Mouse (Mus musculus) liver, embryonic 13.5 days (tissue): ENCODE data around the gene Hoxd3. TPM values are rescaled to one million over a fixed set of nuclear protein-coding genes. Genes with fewer than 3 reads are reported as not detected.

Experiments used
- ATAC-seq: fragments of 200-750 bp; cut with Nextera tagmentation; 2 replicates; pipeline ENCODE4 v1.8.0; 2017; ENCODE audit warnings: low read depth, mild to moderate bottlenecking, moderate number of reproducible peaks, moderate library complexity
- DNase-seq: peaks from one replicate; pipeline ENCODE4 v3.0.0; 2022
- H3K27ac ChIP-seq: fragments of 300-500 bp; sonication (generic); 2 replicates; pipeline ENCODE4 v1.5.1; 2015; ENCODE audit warnings: moderate library complexity, mild to moderate bottlenecking, inconsistent platforms
- H3K27me3 ChIP-seq: fragments of 300-500 bp; sonication (generic); 2 replicates; pipeline ENCODE4 v1.6.1; 2015; ENCODE audit warnings: mild to moderate bottlenecking, inconsistent platforms
- H3K36me3 ChIP-seq: fragments of 300-500 bp; sonication (generic); 2 replicates; pipeline ENCODE4 v1.6.1; 2015; ENCODE audit warnings: mild to moderate bottlenecking, inconsistent platforms
- H3K4me1 ChIP-seq: fragments of 300-500 bp; sonication (generic); replicated peaks from 2 replicates; pipeline ENCODE4 v1.6.1; 2015; ENCODE audit warnings: inconsistent platforms
- H3K4me2 ChIP-seq: fragments of 300-500 bp; sonication (generic); 2 replicates; pipeline ENCODE4 v1.6.1; 2015; ENCODE audit warnings: inconsistent platforms, mild to moderate bottlenecking, moderate library complexity
- H3K4me3 ChIP-seq: fragments of 300-500 bp; sonication (generic); replicated peaks from 2 replicates; pipeline ENCODE4 v1.5.1; 2015; ENCODE audit warnings: mild to moderate bottlenecking, inconsistent platforms
- H3K9ac ChIP-seq: fragments of 300-500 bp; sonication (generic); 2 replicates; pipeline ENCODE4 v1.6.1; 2015; ENCODE audit warnings: mild to moderate bottlenecking, inconsistent platforms
- H3K9me3 ChIP-seq: fragments of 300-500 bp; sonication (generic); replicated peaks from 2 replicates; pipeline ENCODE4 v1.6.1; 2016; ENCODE audit warnings: inconsistent platforms
- WGBS: fragments of 180-500 bp; shearing (Covaris S2); methylation state at CpG from one replicate; pipeline ENCODE4 v1.1.7; 2015; ENCODE audit not compliant: insufficient replicate concordance; 5-methylcytosine and 5-hydroxymethylcytosine counted together
- polyA plus RNA-seq: library from polyadenylated mRNA; unstranded; fragments of >200 nt; fragmentation: Nextera tagmentation; extraction: Ambion mirVana; gene quantifications from 2 replicates; pipeline ENCODE4 v1.2.1, GENCODE M21; 2015

Gene Hoxd3
- polyA plus RNA-seq, 1 experiment from 2014 or later: 0.16 TPM

- ATAC-seq (no peak), DNase-seq (no peak)
- Histone ChIP-seq H3K4me3 (no peak overlapping the region), H3K27ac (no peak overlapping the region), H3K36me3 (no peaks in the 10 kb centered on the region), H3K9ac (no peak overlapping the region), H3K4me2 (no peak overlapping the region), H3K27me3 (peaks cover 97% of the 10 kb centered on the region), H3K9me3 (no peaks in the 10 kb centered on the region), H3K4me1 (no peaks in the 10 kb centered on the region)
- WGBS: 19% methylated on average over 19 of the region's 19 CpGs
These were observed 1.8 kb downstream of the Hoxd3 start for GRCm38 (mm10) chr2:74713239-74714150.

- H3K27me3 ChIP-seq: peaks cover 97% of the 10 kb centered on the region
- H3K4me2 ChIP-seq: no peak overlapping the region
- H3K4me3 ChIP-seq: no peak overlapping the region
- ATAC-seq (no peak), DNase-seq (no peak)
- no peak overlapping the region for H3K27ac ChIP-seq
- 11% methylated on average over 18 of the region's 18 CpGs for WGBS
- H3K36me3 ChIP-seq: no peaks in the 10 kb centered on the region
- H3K4me1 ChIP-seq: no peaks in the 10 kb centered on the region
- H3K9me3 ChIP-seq: no peaks in the 10 kb centered on the region
- H3K9ac ChIP-seq: no peak overlapping the region
These were observed 2.5 kb downstream of the Hoxd3 start for GRCm38 (mm10) chr2:74714156-74714789.

GRCm38 (mm10) chr2:74714881-74715280, 3.2 kb downstream of the Hoxd3 start:
- Histone ChIP-seq H3K36me3 (no peaks in the 10 kb centered on the region), H3K27me3 (peaks cover 96% of the 10 kb centered on the region), H3K4me2 (no peak overlapping the region), H3K4me1 (no peaks in the 10 kb centered on the region), H3K4me3 (no peak overlapping the region), H3K9ac (no peak overlapping the region), H3K9me3 (no peaks in the 10 kb centered on the region), H3K27ac (no peak overlapping the region)
- ATAC-seq (no peak), DNase-seq (no peak)
- WGBS: 2% methylated on average over 14 of the region's 14 CpGs

GRCm38 (mm10) chr2:74715504-74716241, 3.9 kb downstream of the Hoxd3 start:
- Histone ChIP-seq H3K27me3 (peaks cover 96% of the 10 kb centered on the region), H3K4me2 (peak overlapping the region; percentile 32; the same call in 1 of the 2 replicates)

GRCm38 (mm10) chr2:74720384-74720783, 8.7 kb downstream of the Hoxd3 start:
- Histone ChIP-seq H3K27ac (no peak overlapping the region), H3K36me3 (no peaks in the 10 kb centered on the region), H3K9me3 (no peaks in the 10 kb centered on the region), H3K27me3 (peaks cover 96% of the 10 kb centered on the region), H3K4me1 (no peaks in the 10 kb centered on the region), H3K9ac (no peak overlapping the region), H3K4me3 (no peak overlapping the region), H3K4me2 (no peak overlapping the region)
- ATAC-seq: no peak
- WGBS: 18% methylated on average over 2 of the region's 2 CpGs
- no peak for DNase-seq

More at GRCm38 (mm10) chr2:74715504-74716241, 3.9 kb downstream of the Hoxd3 start:
- Histone ChIP-seq H3K36me3 (no peaks in the 10 kb centered on the region), H3K4me1 (no peaks in the 10 kb centered on the region), H3K9ac (no peak overlapping the region), H3K27ac (no peak overlapping the region), H3K9me3 (no peaks in the 10 kb centered on the region), H3K4me3 (no peak overlapping the region; the same call in 1 of the 2 replicates)
- ATAC-seq (no peak), DNase-seq (peak; percentile 42)
- 3% methylated on average over 26 of the region's 26 CpGs for WGBS

GRCm38 (mm10) chr2:74720955-74721491, 9.3 kb downstream of the Hoxd3 start:
- no peak overlapping the region for H3K9ac ChIP-seq
- DNase-seq (no peak), ATAC-seq (no peak)
- WGBS: 31% methylated on average over 5 of the region's 5 CpGs
- H3K4me3 ChIP-seq: no peak overlapping the region
- H3K27ac ChIP-seq: no peak overlapping the region
- H3K36me3 ChIP-seq: no peaks in the 10 kb centered on the region
- no peaks in the 10 kb centered on the region for H3K9me3 ChIP-seq
- no peak overlapping the region for H3K4me2 ChIP-seq
- H3K4me1 ChIP-seq: no peaks in the 10 kb centered on the region
- H3K27me3 ChIP-seq: peaks cover 96% of the 10 kb centered on the region

- 23% methylated on average over 6 of the region's 6 CpGs for WGBS
- Histone ChIP-seq H3K36me3 (no peaks in the 10 kb centered on the region), H3K27me3 (peaks cover 96% of the 10 kb centered on the region), H3K27ac (no peak overlapping the region), H3K4me3 (no peak overlapping the region), H3K9me3 (no peaks in the 10 kb centered on the region), H3K4me2 (no peak overlapping the region), H3K4me1 (no peaks in the 10 kb centered on the region), H3K9ac (no peak overlapping the region)
- no peak for DNase-seq
- no peak for ATAC-seq
These were observed 10.2 kb downstream of the Hoxd3 start for GRCm38 (mm10) chr2:74721882-74722281.

- H3K9ac ChIP-seq: no peak overlapping the region
- no peak overlapping the region for H3K4me2 ChIP-seq
- no peaks in the 10 kb centered on the region for H3K9me3 ChIP-seq
- no peak overlapping the region for H3K27ac ChIP-seq
- no peaks in the 10 kb centered on the region for H3K4me1 ChIP-seq
- H3K4me3 ChIP-seq: no peak overlapping the region
- DNase-seq: no peak
- peaks cover 96% of the 10 kb centered on the region for H3K27me3 ChIP-seq
- WGBS: 15% methylated on average over 8 of the region's 8 CpGs
- no peaks in the 10 kb centered on the region for H3K36me3 ChIP-seq
- ATAC-seq: no peak
These were observed 11.2 kb downstream of the Hoxd3 start for GRCm38 (mm10) chr2:74722949-74723348.

GRCm38 (mm10) chr2:74724244-74725015, 12.7 kb downstream of the Hoxd3 start:
- Histone ChIP-seq H3K4me2 (no peak overlapping the region), H3K27ac (no peak overlapping the region), H3K4me1 (no peaks in the 10 kb centered on the region), H3K9ac (no peak overlapping the region), H3K27me3 (peaks cover 99% of the 10 kb centered on the region), H3K9me3 (no peaks in the 10 kb centered on the region), H3K36me3 (no peaks in the 10 kb centered on the region), H3K4me3 (no peak overlapping the region)
- no peak for ATAC-seq
- DNase-seq: no peak
- 33% methylated on average over 7 of the region's 7 CpGs for WGBS

- H3K27ac ChIP-seq: no peak overlapping the region
These were observed 13.4 kb downstream of the Hoxd3 start for GRCm38 (mm10) chr2:74725171-74725570.

More at GRCm38 (mm10) chr2:74725171-74725570, 13.4 kb downstream of the Hoxd3 start:
- Histone ChIP-seq H3K4me2 (no peak overlapping the region), H3K9me3 (no peaks in the 10 kb centered on the region), H3K9ac (no peak overlapping the region), H3K4me3 (no peak overlapping the region), H3K36me3 (no peaks in the 10 kb centered on the region), H3K4me1 (no peaks in the 10 kb centered on the region), H3K27me3 (peaks cover 97% of the 10 kb centered on the region)
- WGBS: 30% methylated on average over 17 of the region's 17 CpGs
- DNase-seq (no peak), ATAC-seq (no peak)
